15 mouse cellular contexts compared by ENCODE assay signal in genomic region chr6:119346257-119346656, GRCm38 (mm10). TPM values are rescaled to one million over a fixed set of nuclear protein-coding genes. Genes with fewer than 3 reads are reported as not detected.
A peak's percentile ranks its signal among the peaks of the same experiment; 100 is the strongest.
DNase-seq lines count a peak whose midpoint lies in the region; ATAC-seq and TF ChIP-seq lines count a peak whose summit lies in the region.
"Had no signal": no experiment of that assay in that cellular context is flagged by ENCODE, and none has a peak within 500 bp of the region (broad histone marks: within the 10 kb centered on the region; RNA-seq: fewer than 3 reads in every experiment).

No protein-coding gene starts in this region.

- H3K4me1 ChIP-seq in spleen, adult 2 months (ENCODE audit: control insufficient read depth, insufficient read depth, insufficient read length) = peaks cover 5% of the 10 kb centered on the region; the same call in 1 of the 2 replicates
- no peaks in the 10 kb centered on the region for H3K4me1 ChIP-seq in intestine, embryonic 16.5 days (ENCODE audit: control insufficient read depth, insufficient read depth, low read length)
- H3K4me1 ChIP-seq: embryonic facial prominence, embryonic 13.5 days; heart, embryonic 12.5 days; kidney, embryonic 15.5 days; limb, embryonic 12.5 days had no signal

- H3K9me3 ChIP-seq in intestine, embryonic 16.5 days (ENCODE audit: control insufficient read depth, low read length) = no peaks in the 10 kb centered on the region
- H3K9me3 ChIP-seq: embryonic facial prominence, embryonic 13.5 days; heart, embryonic 12.5 days; kidney, embryonic 15.5 days; limb, embryonic 12.5 days had no signal

- no peak for DNase-seq in spleen, adult 2 months (ENCODE audit: low read depth in 1 of 2, low spot score in 2 of 2)
- no peak for DNase-seq in spleen, adult 12 weeks (ENCODE audit: low spot score)
- DNase-seq in cerebellum, adult 9-10 months = peak; percentile 64
- DNase-seq in thymus, postnatal 25 days = peak; percentile 40
- no peak for DNase-seq in adrenal gland, postnatal 14 days
- DNase-seq: adrenal gland, adult 8-10 months; layer of hippocampus, adult 9-11 months; lung, adult 18-20 months had no signal

- no peak for TF ChIP-seq POLR2A in spleen, adult 2 months (IDR thresholded peaks at IDR 0.05; ENCODE audit: low read depth, low read length)

- H3K27ac ChIP-seq in spleen, adult 2 months (ENCODE audit: insufficient read depth, low read length) = no peak overlapping the region
- no peak overlapping the region for H3K27ac ChIP-seq in intestine, embryonic 16.5 days (ENCODE audit: low read length)
- H3K27ac ChIP-seq: embryonic facial prominence, embryonic 13.5 days; kidney, embryonic 15.5 days; limb, embryonic 12.5 days had no signal

- ATAC-seq in granulocyte monocyte progenitor cell, adult 5-6 weeks (replicated peaks; ENCODE audit: poor library complexity, severe bottlenecking) = peak; percentile 64
- no peak for ATAC-seq in intestine, embryonic 16.5 days
- ATAC-seq: forebrain, embryonic 16.5 days had no signal

- H3K36me3 ChIP-seq in spleen, adult 2 months (ENCODE audit: control insufficient read depth, insufficient read depth, low read length) = no peaks in the 10 kb centered on the region
- H3K36me3 ChIP-seq in intestine, embryonic 16.5 days (ENCODE audit: control insufficient read depth, insufficient read depth, low read length) = no peaks in the 10 kb centered on the region
- H3K36me3 ChIP-seq: embryonic facial prominence, embryonic 13.5 days; heart, embryonic 12.5 days; kidney, embryonic 15.5 days; limb, embryonic 12.5 days had no signal

- H3K9ac ChIP-seq in intestine, embryonic 16.5 days (ENCODE audit: low read depth, low read length) = no peak overlapping the region
- H3K9ac ChIP-seq: embryonic facial prominence, embryonic 13.5 days; heart, embryonic 12.5 days; kidney, embryonic 15.5 days; limb, embryonic 12.5 days had no signal

- TF ChIP-seq CTCF in spleen, adult 2 months (IDR thresholded peaks at IDR 0.05; ENCODE audit: extremely low read depth, insufficient read depth, insufficient read length, insufficient replicate concordance) = no peak

- no peaks in the 10 kb centered on the region for H3K27me3 ChIP-seq in spleen, adult 2 months (ENCODE audit: control insufficient read depth, insufficient read depth, low read length)
- H3K27me3 ChIP-seq in intestine, embryonic 16.5 days (replicated peaks; ENCODE audit: control insufficient read depth, insufficient read depth, low read length) = no peaks in the 10 kb centered on the region
- H3K27me3 ChIP-seq: embryonic facial prominence, embryonic 13.5 days; heart, embryonic 12.5 days; kidney, embryonic 15.5 days; limb, embryonic 12.5 days had no signal

- WGBS in spleen, adult 2 months = 13% methylated on average over 10 of the region's 10 CpGs
- 56% methylated on average over 10 of the region's 10 CpGs for WGBS in intestine, embryonic 16.5 days

- H3K4me2 ChIP-seq in intestine, embryonic 16.5 days (ENCODE audit: low read depth, low read length) = no peak overlapping the region
- H3K4me2 ChIP-seq: embryonic facial prominence, embryonic 13.5 days; heart, embryonic 12.5 days; kidney, embryonic 15.5 days; limb, embryonic 12.5 days had no signal

- peak overlapping the region; percentile 9; the same call in 1 of the 2 replicates for H3K4me3 ChIP-seq in spleen, adult 2 months (ENCODE audit: extremely low read depth, insufficient read depth, insufficient read length)
- H3K4me3 ChIP-seq in intestine, embryonic 16.5 days (ENCODE audit: low read length) = no peak overlapping the region
- H3K4me3 ChIP-seq: embryonic facial prominence, embryonic 13.5 days; heart, embryonic 12.5 days; kidney, embryonic 15.5 days; limb, embryonic 12.5 days had no signal

RNA-seq across cellular contexts. Expression of gene Lrtm2, which starts 15.7 kb away (rescaled TPM):
- polyA plus RNA-seq in spleen, adult 2 months (2012; rRNA removed) = 0.44 and 0.65 TPM in 2 replicates
- 0.81 and 0.99 TPM in 2 replicates for total RNA-seq in granulocyte monocyte progenitor cell, adult 5-6 weeks (2014; fragmentation: Nextera tagmentation)
- total RNA-seq in granulocyte monocyte progenitor cell, adult 5-6 weeks (2017) = not detected in 2 replicates
- total RNA-seq in adrenal gland, postnatal 14 days (2021) = 0.23 TPM in 1 of 2 replicates, not detected in the other
- polyA plus RNA-seq in intestine, embryonic 16.5 days (2015; fragmentation: Nextera tagmentation; extraction: Ambion mirVana) = 0.32 and 0.38 TPM in 2 replicates
- polyA plus RNA-seq: embryonic facial prominence, embryonic 13.5 days; limb, embryonic 12.5 days had no signal

Comparison
In these comparisons a context has a peak if more than half of its experiments do, and no peak if none do; other contexts are left out.
1. DNase-seq: peak in cerebellum, adult 9-10 months (single experiment) and thymus, postnatal 25 days (single experiment); none in spleen, adult 2 months (0 of 2), spleen, adult 12 weeks (single experiment) and adrenal gland, postnatal 14 days (single experiment).